Mouse (Mus musculus) spleen, adult 12 weeks (tissue): ENCODE results near the gene Pigl.

ENCODE experiments used
- DNase-seq: peaks from one replicate; pipeline ENCODE4 v3.0.0; 2022; ENCODE audit warnings: low spot score

The Pigl gene

DNA sequence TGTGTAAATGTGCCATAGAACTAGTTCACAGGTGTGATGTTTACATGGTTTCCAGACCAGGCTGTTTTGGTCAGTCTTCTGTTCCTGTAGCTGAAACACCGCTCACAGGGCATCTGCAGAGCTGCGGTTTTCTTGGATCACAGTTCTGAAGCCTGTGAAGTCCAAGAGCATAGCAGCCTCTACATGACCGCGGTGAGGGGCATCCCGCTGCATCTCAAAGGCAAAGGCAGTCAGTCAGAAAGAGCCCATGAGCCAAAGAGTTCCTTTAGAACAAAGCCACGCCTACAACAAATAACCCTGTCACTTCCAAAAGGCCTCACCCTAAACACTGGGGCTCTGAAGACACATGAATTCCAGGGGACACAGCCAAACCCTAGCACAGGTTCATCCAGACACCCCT is 55.1 kb downstream of the Pigl start:
- no peak for DNase-seq

DNA sequence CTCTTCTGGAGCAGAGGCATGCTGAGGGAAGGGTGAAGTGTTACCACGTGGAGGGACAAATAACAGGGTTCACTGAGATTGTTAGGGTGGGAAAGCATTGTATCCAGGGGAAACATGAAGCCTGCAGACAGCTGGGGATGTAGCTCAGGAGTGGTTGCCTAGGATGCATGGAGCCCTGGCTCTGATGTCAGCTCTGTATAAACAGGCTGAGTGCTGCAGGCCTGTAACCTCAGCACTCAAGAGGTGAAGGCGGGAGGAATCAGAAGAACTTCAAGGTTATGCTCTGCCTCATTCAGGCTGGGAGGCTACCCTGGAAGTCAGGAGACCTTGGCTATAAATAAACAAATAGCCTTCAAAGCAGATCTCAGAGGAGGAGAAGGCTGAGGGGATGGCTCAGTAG is 60.7 kb downstream of the Pigl start:
- DNase-seq, result no peak

DNA sequence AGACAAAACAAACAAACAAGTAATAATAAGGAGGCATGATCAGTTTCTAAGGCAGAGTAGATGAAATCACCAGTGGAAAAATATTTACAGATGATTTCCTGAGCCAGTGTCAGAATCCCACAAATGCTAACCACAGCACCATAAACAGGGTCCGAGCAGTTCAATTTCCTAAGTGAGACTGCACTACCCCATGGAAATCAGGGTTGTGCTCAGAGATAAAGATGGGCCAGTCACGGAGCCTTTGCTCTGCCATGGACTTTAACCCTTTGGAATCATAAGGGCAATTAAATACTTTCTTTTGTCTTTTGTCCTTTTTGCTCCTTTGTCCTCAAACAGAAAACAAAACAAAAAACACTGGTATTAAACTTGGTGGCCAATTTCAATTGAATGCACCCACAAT is 64.0 kb downstream of the Pigl start:
- no peak for DNase-seq

DNA sequence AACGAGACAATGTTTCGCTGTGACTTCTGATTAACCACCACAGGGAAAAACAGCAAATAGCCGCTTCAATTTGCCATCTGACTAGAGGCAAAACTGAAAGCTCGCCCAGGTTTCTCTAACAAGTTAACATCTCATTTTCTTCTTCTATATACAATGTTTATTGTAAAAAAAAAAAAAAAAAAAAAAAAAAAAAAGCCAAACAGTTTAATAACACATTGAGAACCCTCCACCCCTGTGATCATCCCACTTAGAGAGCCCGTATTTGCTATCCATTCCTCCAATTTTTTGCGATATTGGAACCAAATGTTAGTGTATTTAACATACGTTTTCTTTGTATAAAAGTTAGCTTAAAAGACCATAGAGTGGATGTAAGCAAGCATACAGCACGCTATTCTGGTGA is 78.8 kb downstream of the Pigl start:
- no peak for DNase-seq

DNA sequence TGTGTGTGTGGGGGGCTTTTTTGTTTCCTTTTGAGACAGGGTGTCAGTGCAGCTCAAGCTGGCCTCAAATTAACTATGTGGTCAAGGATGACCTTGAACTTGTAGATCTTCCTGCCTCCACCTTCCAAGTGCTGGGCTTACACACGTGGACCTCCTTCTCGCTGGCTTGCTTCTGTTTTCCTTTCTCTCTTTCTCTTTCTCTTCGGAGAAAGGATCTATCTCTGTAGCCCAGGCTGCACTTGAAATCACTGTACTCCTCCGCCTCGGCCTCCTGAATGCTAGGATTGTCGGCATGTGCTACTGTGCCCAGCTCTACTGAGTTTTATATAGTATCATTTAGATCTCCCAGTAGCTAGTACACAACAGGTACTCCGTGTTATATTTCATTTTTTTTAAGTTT is 79.3 kb downstream of the Pigl start:
- DNase-seq, result no peak

DNA sequence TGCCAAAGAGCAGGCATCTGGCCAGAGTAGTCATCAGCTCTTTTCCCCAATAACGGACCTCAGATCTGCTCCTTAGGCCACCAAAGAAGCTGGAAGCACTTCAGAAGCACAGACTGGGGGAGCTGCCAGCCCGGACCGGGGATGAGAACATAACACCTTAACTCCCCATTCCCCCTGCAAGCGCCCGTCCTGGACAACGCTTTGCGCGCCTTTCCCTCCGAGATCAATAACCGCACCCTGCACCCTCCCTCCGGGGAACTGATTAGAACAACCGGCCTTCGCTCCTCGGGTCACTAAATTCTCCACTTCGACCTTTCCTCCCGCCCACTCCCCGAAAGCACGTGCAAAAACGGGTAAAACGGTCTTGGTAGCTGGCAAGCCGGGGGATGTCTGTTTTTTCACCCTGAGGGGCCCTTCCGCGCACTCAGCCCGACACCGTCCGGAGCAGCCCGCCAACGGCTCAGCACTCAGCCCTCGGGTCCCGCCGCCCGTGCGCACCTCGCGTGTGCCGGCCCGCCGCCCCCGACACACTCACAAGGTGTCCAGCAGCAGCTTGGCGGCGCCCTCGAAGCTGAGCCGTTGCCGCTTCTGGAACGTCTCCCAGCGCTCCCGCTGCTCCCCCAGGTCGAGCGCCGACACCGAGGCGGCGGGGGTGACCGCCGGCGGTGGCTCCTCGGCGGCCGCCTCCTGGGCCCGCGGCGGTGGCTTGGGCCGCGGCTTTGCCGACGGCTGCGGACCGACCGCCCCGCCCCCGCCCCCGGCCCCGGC is 80.2 kb downstream of the Pigl start:
- DNase-seq, result peak; percentile 58

DNA sequence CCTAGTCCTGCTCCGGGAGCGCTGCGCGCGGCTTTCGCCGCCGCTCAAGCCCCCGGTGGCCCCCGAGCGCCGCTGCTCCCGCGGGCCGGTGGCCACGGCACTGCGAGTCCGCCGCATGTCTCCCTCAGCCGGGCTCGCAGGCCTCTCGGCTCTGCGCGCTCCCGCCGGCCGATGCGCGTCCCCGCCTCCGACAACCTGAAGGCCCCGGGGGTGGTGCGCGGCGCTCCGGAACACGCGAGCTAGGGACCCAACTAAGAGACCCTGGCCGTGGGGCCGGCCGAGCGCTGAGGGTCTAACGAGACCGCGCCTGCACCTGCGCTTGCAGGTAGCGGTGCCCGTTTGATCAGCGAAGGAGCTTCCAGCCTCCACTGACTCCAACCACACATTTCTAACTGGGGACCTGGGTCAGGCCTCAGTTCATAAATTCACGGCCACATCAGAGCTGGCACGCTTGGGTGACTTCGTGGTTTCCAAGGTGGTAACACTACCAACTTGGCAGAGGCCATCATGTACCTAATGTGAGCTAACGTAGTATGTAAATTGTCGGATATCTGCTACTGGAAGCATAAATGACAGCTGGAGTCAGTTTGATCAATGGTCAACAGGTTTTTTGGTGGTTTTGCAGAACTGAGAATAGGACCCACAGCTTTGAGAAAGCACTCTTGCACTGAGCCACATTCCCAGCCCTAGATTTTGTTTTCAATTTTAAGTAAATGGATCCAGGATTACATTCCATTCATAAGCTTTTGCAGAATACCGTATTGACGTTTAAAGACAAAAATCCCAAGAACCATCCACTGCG is 81.0 kb downstream of the Pigl start, which contains the start of gene Cenpv:
TSS of gene Cenpv (minus strand) at position 173 of the 802 bp plus-strand sequence.
- DNase-seq, result peak; percentile 64

DNA sequence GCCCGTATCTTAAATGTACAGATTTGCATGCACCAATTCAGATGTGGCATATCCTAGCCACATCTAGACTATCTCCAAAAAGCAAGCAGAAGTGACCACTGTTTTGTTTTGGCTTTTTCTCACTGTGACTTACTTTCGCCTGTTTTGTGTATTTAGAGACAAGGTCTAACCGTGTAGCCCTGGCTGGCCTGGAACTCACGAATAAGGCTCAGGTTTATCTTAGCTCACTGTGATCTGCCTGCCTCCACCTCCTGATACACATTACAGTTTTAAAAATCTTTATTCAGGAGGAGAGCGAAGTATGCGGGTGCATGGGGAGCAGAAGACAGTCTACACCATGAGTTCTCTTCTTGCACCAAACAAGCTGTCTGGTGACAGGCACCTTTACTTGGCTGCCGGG is 81.9 kb downstream of the Pigl start:
- DNase-seq, result no peak

DNA sequence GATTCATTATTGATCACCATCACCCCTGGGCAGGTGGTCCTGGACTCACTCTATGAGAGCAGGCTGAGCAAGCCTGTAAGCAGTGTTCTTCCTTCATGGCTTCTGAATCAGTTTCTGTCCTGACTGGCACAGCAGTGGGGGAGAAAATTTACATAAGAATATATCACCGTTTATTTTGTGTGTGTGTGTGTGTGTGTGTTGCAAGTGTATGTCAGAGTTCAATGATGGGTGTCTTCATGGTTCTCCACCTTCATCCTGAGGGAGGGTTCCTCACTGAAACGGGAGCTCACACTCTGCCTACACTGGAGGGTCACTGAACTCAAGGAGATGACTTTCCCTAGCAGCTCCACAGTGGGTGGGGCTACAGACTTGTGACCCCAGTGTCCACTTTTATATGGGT is 82.7 kb downstream of the Pigl start:
- DNase-seq, result no peak

DNA sequence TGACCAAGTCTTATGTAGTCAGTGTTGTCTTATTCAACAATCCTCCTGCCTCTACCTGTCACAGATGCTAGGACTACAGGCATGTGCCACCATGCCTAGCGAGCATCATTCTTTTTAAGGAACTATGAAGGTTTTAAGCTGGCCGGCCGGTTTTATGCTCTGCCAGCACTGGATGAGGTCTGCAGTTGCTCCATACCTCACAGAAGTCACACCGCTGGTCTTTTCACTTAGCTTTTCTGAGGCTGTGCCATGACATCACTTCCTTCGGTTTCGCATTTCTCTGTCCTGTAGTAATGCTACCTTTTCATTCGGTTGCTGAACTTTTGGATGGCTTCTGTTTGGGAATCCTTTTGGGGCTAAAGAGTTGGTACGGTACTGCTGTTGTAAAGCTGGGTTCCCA is 83.3 kb downstream of the Pigl start:
- no peak for DNase-seq

DNA sequence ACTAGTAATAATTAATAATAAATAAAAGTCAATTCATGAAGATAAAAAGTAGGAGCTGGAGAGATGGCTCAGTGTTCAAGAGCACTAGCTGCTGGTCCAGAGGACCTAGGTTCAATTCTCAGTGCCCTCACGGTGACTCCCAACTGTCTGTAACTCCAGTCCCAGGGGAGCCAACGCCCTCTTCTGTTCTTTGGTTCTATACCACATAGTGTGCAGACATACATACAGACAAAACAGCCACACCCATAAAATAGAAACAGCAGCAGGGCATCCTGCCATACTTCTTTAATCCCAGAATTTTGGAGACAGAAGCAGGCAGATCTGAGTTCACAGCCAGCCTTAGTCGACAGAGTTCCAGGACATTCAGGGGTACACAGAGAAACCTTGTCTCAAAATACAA is 85.7 kb downstream of the Pigl start:
- no peak for DNase-seq

DNA sequence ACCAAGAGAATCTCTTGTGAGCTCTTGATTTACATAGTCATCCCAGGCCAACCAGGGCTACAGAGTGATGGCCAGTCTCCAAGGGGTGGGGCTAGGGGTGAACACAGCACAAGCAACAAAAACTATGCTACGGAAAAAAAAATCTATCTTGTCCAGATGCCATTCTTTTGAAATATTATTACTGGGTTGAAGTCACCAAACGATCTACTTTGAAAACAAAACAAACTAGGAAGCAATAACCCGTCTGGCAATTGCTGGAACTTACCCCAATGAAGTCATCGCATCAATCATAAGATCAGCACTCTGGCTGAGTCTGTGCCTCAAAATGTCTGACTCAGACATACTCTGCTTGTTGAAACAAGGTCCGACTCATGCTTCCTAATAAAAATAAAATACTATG is 91.5 kb downstream of the Pigl start:
- peak; percentile 47 for DNase-seq

DNA sequence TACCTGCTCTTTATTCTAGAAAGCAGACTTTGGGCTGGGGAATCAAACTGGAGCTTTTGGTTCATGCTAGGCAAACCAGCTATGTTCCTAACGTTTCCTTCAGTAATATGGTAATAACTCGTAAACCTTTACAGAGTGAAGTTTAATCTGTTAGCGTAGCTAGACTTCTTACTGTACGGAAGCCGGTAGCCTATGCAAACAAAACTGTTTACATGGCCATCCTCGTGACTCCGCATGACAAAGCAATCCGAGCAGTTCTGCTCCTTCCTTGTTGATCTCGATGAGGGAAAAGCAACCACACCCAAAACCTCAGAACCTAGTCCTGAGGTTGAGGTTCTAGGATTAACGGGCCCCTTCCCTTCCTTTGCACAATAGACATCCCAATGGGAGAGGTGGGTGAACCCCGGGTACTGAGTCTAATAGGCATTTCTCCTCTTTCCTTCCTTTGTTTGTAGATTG is 92.0 kb downstream of the Pigl start:
- DNase-seq, result peak; percentile 64

DNA sequence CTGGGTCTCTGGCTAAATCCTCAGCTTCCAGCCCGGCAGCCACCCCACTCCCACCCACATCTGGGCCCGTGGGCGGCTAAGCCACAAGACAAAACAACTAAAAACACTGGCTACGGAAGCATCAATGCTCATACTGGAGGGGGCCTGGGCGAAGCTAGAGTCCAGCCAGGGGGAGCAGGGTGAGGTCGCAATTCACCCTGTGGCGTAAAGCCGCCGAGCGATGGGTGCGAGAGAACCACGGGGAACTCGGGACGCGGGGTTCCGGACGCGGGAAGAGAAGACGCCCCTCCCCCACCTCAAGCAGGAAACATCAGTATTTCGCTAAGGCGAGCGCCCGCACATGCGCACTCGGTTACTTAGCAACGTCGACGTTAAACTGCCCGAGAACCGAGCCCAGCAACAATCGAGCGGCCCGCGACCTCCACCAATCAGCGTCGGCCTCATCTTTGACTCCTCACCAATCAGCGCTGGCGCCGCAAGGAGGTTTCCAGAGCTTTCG is 92.5 kb downstream of the Pigl start, which contains the start of gene Ubb:
TSS of gene Ubb (plus strand) at position 445 of the 499 bp plus-strand sequence.
- DNase-seq, result peak; percentile 94

DNA sequence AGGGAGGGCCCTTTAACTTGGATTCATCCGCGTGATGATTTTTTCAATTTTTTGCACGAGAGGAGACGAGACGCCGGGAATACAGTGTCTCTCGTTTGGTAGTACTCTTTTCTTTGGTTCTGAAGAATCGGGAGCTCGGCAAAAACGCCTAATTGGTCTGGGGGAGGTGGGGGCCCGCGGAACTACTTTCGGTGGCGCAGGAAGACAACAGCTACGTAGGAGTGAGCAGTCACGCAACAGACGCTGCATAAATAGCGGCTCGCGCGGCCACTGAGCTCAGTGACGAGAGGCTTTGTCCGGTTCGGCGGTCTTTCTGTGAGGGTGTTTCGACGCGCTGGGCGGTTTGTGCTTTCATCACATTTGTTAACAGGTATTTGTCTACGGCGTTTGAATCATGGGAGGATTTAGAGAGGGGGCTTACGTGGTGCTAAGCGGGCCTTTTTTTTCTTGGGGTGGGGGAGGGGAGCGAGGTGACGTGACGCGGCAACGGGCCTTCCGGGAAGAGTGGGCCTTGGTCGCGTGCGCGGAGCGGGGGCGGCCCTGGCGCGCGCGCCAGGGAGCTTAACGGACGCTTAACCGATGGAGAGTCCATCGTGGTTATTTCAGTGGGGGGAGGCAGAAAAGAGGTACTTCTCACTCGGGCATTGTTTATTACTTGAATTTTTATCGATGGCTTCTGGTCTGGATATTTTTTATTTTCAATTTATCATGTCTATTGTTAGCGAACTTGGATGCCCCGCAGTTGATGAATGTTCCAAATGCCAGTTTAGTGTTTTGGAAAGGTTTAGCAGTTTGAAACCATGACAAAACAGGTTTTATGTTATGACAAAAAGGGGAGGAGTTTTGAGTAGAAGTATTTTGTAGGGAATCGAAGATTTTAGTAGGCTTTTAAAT is 93.2 kb downstream of the Pigl start:
- peak; percentile 89 for DNase-seq

DNA sequence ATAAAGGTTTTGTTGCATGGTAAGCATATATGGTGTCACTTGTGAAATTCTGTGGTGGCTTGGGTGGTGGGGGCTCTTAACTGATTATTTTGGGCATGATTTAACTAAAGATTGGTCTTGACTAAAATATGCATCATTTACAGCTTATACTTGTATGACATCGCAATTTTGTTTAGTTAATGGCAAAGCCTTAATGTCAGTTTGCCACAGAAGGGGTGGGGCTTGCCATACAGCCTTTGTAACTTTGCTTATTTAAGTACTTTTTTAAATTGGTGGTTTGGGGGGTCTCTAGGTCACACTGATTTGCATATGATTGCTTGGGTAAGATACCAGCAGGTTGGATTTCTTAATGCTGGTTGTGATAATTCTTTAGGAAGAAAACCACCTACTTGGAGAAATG is 94.9 kb downstream of the Pigl start:
- DNase-seq, result no peak

DNA sequence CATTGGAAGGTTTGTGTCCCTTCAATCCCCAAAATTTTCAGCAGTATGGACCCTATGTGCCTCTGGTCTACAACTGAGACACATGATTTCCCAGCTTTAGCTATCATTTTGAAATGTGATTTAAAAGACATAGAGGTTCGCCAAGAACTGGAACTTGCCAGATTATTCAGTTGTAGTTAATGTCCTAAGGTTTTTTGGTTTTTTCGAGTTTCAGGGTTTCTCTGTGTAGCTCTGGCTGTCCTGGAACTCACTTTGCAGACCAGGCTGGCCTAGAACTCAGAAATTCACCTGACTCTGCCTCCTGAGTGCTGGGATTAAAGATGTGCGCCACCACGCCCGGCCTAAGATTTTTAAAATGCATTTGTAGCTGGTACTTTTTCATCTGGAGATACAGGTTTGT is 95.4 kb downstream of the Pigl start:
- no peak for DNase-seq

DNA sequence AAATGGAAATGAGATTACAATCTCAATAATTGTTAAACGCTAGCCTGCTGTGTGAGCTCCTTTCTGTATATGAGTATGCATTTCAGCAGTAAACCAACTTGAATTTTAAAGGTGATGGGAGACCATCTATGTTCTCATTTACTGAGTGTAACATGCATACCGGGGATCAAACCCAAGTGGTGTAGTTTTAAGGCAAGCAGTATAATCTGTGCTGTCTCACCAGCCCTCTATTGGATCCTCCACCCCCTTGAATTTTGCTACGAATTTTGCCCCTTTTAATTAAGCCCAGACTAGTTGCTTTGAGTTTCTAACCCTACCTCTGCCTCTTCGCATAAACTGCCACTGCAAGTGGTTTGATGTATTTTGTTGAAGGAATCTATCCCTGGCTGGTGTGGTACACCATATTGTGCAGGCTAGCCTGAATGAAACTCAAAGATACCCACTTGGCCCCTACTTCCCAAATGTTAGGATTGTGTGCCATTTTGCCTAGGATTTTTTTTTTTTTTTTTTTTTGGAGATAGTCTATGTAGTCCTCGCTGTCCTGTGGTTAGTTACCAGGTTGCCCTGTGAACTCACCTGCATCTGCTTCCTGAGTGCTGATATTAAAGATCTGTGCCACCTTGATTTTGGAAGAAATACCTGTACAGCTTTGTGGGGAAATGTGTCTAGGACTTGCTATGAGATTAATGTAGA is 96.0 kb downstream of the Pigl start:
- no peak for DNase-seq

DNA sequence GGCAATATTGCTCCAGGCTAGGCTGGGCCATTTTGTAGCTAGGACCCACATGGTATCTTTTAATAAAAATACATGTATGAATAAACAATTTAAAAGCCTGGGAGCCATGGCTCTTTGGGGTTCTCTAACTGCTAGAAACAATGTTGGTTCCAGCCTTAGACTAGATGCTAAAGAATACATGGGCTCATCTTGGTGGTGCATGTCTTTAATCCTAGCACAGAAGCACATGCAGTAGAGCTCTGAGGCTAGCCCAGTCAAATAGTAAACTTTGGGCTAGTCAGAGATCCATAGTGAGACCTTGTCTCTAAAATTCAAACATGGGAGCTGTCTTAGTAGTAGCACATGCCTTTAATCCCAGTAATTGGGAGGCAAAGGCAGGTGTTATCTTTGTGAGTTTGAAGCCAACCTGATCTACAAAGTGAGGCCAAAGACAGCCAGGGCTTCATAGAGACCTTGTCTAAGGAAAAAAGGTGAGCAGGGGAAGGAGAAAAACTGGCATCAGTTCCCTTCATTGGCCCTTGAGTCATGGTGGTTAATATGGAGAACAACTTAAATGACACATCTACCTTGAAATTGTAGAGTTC is 96.8 kb downstream of the Pigl start:
- DNase-seq, result no peak

DNA sequence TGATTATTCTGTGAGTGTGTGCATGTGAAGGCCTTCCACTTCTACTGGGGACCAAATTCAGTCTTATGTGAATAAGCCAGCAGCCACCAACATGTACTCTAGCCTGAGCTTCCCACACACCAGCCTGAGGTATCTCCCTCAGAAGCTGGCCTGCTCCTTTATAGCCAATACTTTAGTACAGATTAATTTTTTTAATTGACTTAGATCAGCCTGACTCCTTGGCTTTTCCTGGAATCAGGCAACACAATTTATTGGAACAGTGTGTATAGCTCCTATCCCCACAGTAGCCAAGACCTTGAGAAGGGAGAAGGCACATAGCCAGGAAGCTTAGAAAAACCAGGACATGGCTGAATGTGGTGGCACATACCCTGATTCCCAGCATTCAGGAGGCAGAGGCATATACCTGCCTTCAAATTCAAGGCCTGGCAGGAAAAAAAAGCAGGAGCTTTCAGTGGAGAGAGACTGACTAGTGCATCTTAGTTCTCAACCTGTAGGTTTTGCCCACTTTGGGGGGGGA is 97.7 kb downstream of the Pigl start:
- no peak for DNase-seq

DNA sequence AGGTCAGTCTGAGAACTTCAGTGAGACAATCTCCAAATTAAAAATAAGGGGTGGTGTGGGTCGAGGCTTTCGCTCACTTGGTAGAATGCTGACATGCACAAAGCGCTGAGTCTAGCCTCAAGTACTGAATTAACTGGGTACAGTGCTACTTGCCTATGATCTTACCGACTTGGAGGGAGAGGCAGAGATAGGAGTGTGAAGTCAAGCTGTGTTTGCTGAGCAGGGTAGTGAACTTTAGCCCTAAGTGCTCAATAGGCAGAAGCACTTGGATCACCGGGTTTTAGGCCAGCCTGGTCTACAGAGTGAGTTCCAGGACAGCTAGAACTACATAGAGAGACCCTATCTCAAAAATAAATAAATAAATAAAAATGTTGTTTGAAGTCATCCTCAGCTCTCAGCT is 98.9 kb downstream of the Pigl start:
- DNase-seq, result no peak
